Mouse (Mus musculus) heart, adult 9 months (tissue): ENCODE measurements around the gene Rps6ka1.
"Not testable (repeated sequence)": the region's sequence is repeated elsewhere in the genome, so short reads cannot be mapped to it uniquely, and the experiment has no call there.

Experiments used
- DNase-seq, 2 experiments: peaks; one replicate each; pipeline ENCODE4 v3.0.0; 2022; ENCODE audit warnings: low spot score in 2 of 2

Rps6ka1 gene

DNA sequence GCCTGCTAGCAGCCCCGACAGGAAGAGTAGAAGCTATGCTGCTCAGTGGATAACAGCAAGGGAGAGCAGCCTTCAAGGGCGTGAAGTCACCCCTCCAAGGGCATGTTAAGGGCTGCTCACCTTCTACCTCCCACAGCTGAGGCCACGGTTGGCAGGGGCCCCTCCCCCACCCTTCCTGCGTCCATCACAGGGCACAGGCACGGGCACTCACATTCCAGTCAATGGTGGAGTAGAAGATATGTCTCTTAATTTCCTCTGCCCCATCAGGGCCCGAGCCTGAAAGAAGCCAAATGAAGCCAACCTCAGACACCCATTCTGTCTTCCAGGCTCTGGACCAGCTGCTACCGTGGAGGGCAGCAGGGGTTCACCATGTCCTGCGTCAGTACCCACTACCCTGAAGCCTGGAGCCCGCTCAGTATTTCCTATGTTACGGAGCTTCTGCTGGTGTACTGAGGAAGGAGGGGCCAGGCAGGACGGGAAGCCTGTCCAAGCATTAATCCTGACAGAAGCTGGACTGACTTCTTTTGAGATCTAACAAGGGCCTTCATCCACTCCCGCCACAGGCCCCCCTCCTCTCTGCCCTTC is 23.7 kb downstream of the Rps6ka1 start:
- DNase-seq, result no peak

DNA sequence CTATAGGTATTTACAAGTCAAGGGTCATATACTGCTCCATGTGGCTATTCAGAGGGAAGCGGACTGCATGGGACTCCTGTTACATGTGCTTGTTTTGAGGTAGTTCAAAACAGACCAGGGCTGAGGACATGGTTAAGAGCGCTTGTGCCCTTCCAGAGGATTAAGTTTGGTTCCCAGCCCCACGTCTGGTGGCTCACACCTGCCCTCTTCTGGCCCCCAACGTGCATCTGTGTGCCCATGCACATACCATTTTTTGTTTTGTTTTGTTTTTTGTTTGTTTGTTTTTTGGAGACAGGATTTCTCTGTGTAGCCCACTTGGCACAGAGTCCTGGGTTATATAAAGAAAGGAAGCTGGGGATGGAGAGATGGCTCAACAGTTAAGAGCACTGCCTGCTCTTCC is 30.1 kb downstream of the Rps6ka1 start:
- no peak for DNase-seq

DNA sequence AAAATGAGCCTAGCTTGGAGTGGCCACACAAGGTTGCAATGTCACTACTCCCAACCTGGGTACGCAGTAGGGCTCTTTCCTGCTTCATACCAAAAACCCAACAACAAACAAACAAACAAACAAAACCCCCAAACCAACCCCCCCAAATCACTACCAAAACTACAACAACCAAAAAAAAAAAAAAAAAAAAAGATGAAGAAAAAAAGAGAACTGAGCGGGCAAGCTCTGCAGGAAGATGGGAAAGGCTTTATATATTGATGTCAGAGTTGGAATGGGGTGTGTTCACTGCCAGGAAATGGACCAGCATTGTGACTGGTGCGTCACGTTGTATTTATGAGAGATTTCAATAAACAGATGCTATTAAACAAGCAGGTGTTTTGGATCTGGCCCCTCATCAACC is 33.0 kb downstream of the Rps6ka1 start:
- no peak for DNase-seq

DNA sequence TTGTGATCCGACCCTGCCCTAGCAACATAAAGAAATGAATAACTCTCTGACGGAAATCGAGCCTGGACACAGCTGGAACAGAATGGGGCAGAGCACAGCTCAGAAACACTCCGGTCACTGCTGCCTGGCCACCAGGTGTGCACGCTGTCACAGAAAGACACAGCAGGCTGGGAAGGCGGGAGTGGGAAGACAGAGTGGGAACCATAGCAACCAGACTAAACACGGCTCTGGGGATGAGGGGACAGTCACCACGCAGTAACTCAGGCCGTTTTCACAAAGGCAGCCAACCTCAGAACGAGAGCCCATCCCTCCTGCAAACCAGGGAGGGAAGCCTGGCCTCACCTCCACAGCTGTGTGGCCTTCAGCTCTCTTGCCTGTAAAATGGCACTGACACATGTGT is 34.0 kb downstream of the Rps6ka1 start:
- no peak for DNase-seq

DNA sequence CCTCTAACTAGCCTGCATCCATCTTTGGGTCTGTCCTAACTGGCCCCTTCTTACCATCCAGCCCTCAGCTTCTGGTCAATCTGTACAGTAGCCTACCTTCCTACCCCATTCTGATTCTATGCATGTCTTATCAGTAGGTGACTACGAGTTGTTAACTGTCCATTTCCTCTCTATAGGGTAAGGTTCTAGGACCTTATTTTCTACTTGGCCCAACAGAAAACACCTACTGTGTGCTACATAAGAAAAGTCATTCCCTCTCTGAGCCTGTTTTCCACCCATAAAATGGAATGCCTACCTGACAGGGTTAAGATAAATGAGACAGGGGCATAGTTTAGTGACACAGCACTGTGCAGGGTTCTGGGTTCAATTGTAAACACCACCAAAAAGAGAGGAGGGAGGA is 41.0 kb downstream of the Rps6ka1 start:
- no peak for DNase-seq

DNA sequence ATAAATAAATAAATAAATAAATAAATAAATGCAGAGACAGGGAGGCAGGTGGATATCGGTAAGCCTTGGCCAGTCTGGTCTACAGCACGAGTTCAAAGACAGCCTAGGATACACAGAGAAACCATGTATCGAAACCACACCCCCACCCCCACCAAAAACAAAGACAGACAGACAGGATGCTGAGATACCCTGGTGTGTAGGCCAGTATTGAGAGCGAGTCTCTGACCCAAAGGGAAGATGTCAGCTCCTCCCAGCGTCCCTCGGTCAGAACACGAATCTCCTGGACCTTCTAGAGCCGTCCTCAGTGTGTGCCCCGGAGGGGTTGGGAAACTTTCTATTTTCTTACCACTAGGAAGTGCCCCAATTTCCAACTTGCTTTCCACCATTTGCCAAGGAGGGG is 42.5 kb downstream of the Rps6ka1 start:
- DNase-seq, result no peak

DNA sequence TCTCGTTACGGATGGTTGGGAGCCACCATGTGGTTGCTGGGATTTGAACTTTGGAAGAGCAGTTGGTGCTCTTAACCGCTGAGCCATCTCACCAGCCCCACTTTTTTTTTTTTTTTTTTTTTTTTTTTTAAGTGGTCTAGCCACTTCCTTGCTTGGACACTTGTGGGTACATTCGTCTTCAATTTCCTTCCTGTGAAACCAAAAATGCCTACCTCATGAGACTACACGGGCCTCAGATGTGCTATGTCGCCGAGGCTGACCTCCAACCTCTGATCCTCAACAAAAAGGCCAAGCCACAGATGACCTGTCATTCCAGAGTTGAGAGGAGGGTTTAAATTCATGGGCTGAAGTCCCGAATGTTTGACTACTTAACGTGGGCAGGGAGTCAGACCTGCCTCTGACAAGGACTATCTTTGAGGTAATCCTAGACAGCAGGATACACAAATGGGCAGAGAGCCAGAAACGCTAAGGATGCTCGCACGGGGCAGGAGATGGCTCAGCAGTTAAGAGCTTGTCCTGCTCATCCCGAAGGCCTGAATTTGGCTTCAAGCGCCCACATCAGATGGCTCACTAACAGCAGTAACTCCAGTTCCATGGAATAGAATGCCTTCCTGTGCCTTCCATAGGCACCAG is 43.3 kb downstream of the Rps6ka1 start:
- DNase-seq, result no peak

DNA sequence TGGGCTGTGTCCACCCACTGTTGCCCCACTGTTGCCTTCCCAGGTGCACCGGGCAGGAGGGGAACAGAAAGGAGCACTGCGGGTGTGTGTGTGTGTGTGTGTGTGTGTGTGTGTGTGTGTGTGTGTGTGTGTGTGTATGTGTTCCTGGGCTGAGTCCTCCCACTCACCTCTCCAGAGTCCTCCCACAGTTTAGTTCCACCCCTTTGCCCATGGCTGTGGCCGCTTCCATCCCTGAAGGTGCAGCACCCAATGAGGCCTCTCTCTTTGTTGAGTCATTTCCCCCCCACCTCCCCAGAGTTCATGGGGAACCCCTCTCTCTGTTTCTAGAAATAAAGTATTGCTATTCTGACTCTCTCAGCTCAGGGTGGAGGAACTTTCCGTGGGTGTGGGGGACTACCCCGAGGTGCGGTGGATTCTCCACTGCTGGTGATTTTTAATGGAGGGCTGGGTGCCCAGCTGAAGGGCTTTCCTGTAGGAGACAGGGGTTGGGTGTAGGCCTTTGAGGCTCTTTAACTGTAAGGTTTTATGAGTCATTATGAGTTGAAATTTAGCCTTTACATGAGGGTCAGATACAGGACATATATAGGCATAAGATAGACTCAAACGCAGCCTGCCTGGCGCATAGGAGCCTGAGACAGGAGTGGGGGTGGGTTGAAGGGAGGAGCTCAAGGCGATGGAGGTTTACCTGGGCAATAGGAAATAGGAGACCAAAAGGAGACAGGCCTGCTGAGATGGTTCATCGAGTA is 44.4 kb downstream of the Rps6ka1 start:
- no peak for DNase-seq

DNA sequence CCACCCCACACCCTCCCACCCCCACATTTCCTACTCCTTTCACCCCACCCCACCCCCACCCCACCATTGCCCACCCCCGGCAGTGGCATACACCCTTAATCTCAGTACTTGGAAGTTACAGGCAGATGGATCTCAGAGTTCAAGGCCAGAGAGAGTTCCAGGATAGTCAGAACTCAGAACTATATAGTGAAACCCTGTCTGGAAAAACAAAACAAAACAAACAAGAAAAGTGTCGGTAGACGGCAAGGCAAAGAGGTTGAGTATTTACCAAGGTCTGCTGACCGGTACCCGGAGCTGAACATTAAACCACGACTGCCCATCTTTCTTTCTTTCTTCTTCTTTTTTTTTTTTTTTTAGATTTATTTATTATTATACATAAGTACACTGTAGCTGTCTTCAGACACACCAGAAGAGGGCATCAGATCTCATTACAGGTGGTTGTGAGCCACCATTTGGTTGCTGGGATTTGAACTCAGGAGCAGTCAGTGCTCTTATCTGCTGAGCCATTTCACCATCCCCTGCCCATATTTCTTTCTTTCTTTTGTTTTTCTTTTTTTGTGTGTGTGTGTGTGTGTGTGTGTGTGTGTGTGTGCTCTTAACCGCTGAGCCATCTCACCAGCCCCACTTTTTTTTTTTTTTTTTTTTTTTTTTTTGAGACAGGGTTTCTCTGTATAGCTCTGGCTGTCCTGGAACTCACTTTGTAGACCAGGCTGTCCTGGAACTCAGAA is 45.7 kb downstream of the Rps6ka1 start:
- DNase-seq, result not testable (repeated sequence)

DNA sequence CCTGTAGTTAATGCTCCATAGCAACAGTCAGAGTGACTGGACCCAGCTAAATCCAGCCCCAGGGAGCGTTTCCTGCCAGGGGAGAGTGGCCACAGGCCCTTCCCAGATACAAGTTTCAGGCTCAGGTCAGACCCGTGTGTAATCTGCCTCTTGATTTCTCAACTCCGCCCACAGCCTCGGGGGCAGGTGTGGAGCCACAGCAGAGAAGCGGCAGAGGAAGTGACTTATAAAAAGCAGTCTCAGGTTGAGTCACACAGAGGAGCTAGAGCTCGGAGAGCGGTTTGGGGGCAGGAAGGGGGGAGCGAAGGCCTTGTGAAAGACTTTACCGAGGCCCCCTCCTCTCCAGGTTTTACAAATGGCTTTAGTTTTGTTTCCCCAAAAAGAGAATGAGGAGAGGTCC is 46.6 kb downstream of the Rps6ka1 start:
- no peak for DNase-seq

DNA sequence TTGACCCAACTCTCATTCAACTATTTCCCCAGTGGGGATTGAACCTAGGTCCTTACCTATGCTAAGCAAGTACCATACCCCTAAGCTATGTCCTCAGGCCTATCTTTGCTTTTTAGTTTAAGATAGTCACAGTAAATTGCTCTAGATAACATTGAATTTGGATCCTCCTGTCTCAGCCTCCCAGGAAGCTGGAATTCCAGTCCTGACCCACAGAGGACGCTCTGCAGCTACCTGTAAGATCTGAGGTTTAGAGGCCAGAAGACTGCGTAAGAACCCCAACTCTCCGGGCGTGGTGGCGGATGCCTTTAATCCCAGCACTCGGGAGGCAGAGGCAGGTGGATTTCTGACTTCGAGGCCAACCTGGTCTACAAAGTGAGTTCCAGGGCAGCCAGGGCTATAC is 47.1 kb downstream of the Rps6ka1 start:
- DNase-seq, result no peak

DNA sequence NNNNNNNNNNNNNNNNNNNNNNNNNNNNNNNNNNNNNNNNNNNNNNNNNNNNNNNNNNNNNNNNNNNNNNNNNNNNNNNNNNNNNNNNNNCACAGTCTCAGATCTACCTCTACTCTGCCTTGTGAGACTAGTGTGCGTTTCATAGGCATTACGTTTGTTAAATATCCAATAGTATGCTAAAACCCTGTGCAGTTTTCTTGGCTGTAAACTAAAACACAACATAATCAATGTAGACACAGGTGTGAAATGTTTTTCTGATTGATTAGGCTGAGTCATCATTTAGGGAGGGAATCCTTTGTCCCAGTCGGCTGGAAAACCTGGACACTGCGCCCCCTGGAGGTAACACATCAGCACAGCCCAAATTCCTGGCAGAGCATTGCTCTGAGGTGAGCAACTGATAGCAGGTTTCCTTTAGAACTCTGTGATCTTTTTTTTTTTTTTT is 48.2 kb downstream of the Rps6ka1 start:
- DNase-seq, result no peak

DNA sequence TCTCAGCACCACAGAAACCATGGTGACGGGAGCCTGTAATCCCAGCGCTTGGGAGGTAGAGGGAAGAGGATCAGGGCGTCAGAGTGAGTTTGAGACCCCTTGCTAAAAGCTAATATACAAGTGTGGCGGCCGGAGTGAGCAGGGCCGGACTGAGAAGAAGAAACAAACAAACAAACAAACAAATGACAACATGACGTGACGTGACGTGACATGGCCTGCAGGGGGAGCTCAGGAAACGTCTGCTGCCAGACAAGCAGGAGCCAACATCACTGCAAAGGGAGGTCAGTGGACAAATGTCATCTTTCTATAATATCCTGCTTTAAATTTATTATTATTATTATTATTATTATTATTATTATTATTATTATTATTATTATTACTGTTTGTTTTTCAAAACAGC is 51.0 kb downstream of the Rps6ka1 start:
- DNase-seq, result no peak

DNA sequence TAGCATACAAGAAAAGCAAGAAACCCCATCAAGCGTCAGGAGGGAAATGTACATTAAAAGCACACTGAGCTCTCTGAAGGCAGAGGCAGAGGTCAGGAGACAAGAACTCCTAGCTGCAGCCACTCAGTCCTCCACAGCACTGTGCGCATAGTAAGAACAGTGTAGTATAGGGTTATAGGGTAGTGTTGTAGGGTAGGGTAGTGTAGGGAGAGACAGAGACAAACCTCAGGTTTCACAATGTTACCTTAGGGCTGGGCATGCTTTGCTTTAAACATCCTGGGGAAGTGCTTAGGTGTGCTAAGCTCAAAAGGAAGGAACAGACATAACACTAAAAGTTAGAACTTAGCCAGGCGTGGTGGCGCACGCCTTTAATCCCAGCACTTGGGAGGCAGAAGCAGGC is 52.4 kb downstream of the Rps6ka1 start:
- no peak for DNase-seq

DNA sequence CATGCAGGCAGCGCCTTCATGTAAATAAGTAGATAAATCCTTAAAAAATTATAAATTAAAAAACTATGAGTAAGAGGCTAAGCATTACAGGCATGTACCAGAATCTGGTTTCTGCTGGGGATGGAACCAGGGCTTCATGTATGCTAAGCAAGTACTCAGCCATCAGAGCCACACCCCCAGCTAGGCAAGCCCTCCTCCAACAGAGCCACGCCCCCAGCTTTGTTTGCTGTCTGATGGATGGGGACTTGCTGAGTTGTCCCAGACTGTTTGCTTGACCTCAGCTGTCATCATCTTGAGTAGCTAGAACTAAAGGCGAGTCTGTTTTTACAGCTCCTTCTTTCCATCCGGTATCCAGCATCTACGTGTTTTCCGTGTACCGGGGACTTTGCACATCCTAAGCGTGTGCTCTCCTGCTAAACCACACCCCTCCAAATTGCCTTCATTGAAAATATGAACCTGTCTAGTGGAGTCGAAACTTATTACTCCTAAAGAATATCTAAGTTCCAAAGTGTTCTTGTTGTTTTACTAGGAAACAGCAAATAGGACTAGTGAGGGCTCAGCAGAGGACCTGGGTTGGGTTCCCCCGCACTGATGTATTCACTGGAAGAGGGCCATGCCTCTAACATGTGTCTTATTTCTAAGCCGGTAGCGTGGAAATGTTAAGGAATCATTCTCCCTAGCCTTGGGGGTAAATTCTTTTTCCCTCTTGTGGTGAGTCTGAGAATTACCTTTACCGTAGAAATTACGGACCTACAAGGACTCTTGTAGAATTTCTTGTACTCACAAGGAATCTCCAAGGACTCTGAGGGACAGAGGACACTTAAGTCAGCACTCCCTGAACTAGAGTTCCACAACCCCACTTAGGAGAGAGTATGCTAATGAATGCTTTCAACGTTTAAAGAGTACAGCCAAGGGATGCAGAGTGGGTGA is 54.4 kb downstream of the Rps6ka1 start:
- no peak for DNase-seq

DNA sequence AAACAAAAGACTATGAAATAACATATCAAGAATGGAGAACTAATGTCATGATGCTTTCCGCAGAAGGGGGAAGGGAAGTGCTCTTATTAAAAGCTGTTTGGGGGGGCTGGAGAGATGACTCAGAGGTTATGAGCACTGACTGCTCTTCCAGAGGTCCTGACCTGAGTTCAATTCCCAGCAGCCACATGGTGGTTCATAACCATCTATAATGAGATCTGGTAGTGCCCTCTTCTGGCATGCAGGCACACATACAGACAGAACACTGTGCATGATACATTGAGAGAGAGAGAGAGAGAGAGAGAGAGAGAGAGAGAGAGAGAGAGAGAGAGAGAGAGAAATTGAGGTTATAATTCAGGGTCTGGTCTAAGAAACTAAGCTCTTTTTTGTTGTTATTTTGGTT is 57.1 kb downstream of the Rps6ka1 start:
- no peak for DNase-seq

DNA sequence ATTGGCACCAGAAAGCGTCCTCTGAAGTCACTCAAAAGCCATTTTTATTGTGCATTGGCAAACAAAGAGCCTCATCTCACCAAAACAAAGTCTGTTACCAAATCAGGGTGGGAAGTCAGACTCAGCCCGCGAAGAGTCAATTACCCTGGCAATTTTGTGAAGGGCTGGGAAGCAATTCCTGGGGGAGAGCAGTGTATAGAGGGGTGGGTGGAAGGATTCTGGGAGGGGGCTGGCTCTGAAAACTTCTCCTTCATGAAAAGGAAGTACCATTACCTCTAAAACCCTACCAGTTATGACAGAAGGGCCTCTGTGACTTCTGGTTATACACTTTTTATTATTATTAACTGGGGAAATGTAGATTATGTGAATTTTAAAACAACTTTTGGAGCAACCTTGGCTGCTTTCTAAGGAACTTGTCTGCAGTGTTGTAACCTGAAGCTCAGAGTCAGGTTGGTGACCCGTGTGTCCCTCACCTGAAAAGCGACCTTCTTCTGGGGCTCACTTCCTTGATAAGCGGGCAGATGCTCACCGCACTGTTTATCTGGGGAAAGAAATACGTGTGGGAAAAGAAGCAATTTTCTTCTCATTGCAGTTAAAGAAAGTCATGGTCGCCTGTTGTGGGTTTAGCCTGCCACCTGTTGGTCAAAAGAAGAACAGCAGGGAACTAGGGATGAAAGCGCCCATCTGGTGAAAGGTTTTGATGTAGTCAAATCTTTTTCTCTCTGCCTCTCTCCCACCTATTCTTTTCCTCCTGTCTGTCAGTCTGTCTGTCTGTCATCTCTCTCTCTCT is 58.1 kb downstream of the Rps6ka1 start:
- peak; percentile 45 to 75 for DNase-seq

DNA sequence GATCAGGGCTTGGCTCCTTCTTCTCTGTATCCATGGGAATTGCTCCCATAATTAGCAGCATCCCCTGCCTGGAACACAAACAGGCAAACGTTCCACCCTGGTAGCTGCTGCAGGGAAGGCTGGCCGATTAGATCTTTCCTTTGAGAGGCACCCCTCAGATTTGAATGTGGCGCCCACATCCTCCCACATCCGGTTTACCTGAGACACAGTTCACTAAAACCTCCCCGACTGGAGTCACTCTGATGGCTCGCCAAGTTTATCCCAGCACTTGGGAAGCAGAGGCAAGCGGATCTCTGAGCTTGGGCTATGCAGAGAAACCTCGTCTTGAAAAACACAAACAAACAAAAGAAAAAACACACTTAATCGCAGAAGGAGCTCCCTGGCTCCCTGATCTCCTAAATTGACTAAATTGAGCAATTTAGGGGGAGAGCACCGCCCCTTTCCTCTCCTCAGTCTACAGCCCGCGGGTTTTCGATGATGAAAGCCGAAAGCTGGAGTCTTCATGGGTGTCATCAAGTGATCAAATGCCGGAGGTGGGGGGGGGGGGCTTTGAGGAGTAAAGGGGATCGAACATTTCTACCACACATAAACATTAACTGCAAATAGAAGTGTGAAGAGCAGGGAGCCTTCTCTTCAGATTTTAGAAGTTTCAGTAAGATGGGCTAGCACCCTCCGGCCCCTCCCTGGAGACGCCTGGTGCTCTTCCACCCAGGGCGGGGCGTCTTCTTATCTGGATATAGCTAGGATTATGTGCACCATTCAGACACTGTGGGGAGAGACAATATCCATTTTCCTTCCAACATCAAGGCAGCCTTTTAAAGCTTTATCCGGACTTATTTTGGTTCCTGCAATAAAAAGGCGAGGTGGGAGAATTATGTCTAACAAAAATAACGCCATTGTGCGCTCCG is 59.5 kb downstream of the Rps6ka1 start:
- DNase-seq, result no peak

DNA sequence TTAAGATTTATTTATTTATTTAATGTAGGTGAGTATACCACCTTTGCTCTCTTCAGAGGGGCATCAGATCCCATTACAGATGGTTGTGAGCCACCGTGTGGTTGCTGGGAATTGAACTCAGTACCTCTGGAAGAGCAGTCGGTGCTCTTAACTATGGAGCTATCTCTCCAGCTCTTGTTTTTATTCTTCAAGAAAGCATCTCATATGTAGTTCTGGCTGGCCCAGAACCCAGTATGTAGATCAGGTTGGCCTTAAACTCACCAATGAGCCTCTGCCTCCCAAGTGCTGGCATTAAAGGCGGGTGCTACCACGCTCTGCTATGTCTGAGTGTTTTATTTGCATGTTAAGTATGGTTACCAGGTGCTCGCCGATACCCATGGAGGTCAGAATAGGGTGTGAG is 60.2 kb downstream of the Rps6ka1 start:
- no peak for DNase-seq

DNA sequence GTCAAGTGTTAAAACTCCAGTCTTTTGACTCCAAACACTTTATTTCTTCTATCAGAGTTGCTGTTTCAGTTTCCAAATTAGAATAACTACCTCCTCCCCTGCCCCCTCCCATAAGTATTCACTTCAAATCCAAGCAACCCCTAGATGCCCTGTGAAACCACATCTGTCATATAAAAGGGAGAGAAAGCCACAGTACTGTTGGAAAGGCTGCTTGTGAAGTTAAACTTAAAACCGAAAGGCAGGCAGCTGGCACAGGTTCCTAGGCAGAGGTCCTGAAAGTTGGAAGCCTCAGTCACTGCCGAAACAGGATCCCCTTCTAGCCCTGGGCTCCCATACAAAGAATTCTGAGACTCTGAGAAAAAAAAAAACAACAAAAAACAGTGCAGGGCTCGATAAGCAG is 61.9 kb downstream of the Rps6ka1 start:
- DNase-seq, result no peak
